Mouse (Mus musculus): ENCODE data around the gene Slbp. TPM values are rescaled to one million over a fixed set of nuclear protein-coding genes. Genes with fewer than 3 reads are reported as not detected.

Gene Slbp
- polyA plus RNA-seq, 1 experiment from 2014 or later = 129 TPM

DNA sequence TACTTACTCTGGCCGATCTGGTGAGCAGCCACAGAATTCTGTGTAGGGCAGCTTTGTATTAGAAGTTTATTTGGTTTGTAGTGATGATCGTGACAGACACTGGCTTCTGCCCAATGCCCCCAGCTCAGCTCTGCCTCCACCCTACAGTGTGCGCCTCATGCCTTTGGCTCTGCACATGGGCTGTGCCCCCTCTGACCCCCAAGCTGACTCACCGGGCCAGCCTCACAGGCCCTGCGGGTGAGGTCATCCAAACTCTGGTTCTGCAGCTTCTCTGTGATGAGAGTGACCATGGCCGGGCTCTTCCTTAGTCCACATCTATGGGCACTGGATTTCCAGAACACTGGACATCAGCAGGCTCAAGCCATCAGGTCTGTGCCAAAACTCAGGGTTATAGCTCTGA is 38.0 kb downstream of the Slbp start:
- Histone ChIP-seq H3K9ac (replicated peaks) (no peak overlapping the region), H3K9me3 (no peaks in the 10 kb centered on the region), H3K27me3 (no peaks in the 10 kb centered on the region), H3K4me1 (no peaks in the 10 kb centered on the region), H3K36me3 (peaks cover 10% of the 10 kb centered on the region; the same call in 1 of the 2 replicates), H3K4me2 (replicated peaks) (no peak overlapping the region), H3K27ac (replicated peaks) (no peak overlapping the region), H3K4me3 (no peak overlapping the region)
- WGBS = 86% methylated on average over 6 of the region's 6 CpGs
- no peak for ATAC-seq (replicated peaks)

DNA sequence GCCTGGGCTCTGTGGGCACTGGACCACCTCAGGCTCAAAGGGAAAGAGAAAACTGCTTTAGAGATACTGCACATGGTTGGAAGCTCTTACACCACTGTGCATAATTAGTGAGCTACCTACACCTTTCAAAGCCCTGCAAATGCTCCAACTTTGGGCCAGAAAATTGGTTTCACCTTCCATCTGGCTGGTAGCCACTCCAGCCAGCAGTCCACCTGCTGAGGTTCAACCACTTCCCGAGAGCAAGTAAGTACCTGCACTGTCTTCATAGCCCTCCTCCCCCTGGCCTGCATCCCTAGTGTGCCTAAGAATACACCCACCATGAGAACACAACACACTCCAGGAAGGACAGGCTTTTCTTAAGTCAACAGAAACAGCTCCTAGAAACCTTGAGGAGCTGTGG is 40.6 kb downstream of the Slbp start:
- Histone ChIP-seq H3K4me2 (replicated peaks) (no peak overlapping the region), H3K27me3 (no peaks in the 10 kb centered on the region), H3K4me1 (no peaks in the 10 kb centered on the region), H3K4me3 (no peak overlapping the region), H3K9me3 (no peaks in the 10 kb centered on the region), H3K27ac (replicated peaks) (no peak overlapping the region), H3K9ac (replicated peaks) (no peak overlapping the region), H3K36me3 (peaks cover 25% of the 10 kb centered on the region)
- 90% methylated on average over 1 of the region's 1 CpGs for WGBS
- ATAC-seq (replicated peaks) = no peak

DNA sequence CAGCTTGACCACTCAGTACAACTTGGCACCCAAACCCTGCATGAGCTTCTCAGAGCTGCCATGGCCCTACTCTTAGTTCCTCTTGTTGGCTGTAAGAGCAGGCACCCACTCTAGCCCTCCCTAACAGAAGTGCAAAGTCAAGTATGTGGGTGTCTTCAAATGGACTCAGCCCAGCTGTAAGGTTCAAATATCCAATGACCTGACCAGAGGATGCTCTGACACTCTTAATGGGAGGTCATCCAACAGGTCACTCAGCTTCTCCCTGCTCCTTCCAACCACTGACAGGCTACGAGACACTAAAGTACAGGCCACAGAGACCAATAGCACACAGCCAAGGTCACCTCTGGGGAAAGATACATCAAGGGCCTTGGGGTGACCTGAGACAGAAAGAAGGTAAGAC is 43.1 kb downstream of the Slbp start:
- peaks cover 23% of the 10 kb centered on the region for H3K36me3 ChIP-seq
- WGBS = 90% methylated on average over 1 of the region's 1 CpGs
- ATAC-seq (replicated peaks) = no peak

DNA sequence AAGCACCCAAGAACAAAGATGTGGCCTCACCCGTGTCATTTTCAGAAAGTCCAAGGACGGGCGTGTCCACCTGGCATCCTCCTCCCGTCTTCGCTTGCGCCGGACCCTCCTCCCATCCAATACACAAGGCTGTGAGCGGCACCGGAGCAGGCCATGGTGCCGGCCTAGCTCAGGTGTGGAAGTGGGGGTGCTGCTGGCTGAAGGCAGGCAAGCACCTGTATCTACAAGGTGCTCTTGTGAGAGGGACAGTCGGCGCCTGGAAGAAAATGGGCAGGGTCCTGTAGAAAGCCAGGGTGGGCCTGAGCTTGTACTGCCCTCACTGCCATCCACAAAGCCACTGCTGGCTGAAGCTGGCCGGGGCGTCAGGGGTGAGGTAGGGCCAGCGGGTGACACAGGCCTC is 44.9 kb downstream of the Slbp start:
- Histone ChIP-seq H3K36me3 (peaks cover 22% of the 10 kb centered on the region), H3K27me3 (no peaks in the 10 kb centered on the region), H3K9ac (replicated peaks) (no peak overlapping the region), H3K4me3 (no peak overlapping the region), H3K27ac (replicated peaks) (no peak overlapping the region), H3K4me1 (no peaks in the 10 kb centered on the region), H3K9me3 (no peaks in the 10 kb centered on the region), H3K4me2 (replicated peaks) (no peak overlapping the region)
- ATAC-seq (replicated peaks) = no peak
- 96% methylated on average over 15 of the region's 15 CpGs for WGBS

More for the DNA sequence above, 43.1 kb downstream of the Slbp start:
- H3K9me3 ChIP-seq = no peaks in the 10 kb centered on the region
- no peak overlapping the region for H3K27ac ChIP-seq (replicated peaks)
- H3K4me3 ChIP-seq = no peak overlapping the region
- H3K4me1 ChIP-seq = no peaks in the 10 kb centered on the region
- H3K9ac ChIP-seq (replicated peaks) = no peak overlapping the region
- no peaks in the 10 kb centered on the region for H3K27me3 ChIP-seq
- H3K4me2 ChIP-seq (replicated peaks) = no peak overlapping the region

DNA sequence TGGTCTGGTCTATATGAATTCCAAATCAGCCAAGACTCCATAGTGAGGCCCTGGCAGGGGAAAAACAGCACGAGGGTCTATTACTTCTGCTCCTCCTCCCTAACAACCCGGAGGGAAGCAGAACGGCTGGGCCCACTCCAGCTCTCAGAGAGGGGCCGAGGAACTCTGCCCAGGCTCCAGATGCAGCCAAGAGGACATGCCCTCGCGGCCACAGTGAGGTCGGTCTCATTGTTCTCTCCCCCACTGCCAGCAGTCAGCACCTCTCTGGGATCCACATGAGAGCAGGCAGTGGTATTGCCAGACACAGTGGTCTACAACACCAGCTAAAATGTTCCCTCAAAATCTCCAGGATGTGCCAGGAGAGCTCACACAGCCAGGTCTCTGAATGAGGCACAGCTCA is 45.7 kb downstream of the Slbp start:
- Histone ChIP-seq H3K27me3 (no peaks in the 10 kb centered on the region), H3K4me1 (no peaks in the 10 kb centered on the region), H3K9me3 (no peaks in the 10 kb centered on the region), H3K36me3 (peaks cover 22% of the 10 kb centered on the region), H3K4me2 (replicated peaks) (no peak overlapping the region), H3K4me3 (no peak overlapping the region), H3K27ac (replicated peaks) (no peak overlapping the region), H3K9ac (replicated peaks) (no peak overlapping the region)
- WGBS = 77% methylated on average over 7 of the region's 7 CpGs
- no peak for ATAC-seq (replicated peaks)

DNA sequence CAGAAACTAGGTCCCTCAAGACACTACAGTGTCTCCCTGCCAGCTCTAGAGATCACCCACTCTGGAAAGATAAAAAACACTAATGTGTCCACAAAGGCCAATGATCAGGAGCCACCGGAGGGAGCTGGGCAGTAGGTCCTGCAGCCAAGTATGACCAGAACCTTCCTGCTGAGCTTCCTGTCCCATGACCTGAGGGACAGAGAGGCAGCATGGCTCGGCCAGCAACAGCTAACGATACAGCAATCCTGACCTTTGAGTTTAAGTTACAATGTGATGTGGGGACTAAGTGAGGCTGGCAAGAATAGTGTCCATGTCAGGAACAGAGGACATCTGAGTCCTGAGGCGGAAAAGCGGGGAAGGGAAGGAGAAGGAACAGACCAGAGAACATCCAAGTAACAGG is 47.1 kb downstream of the Slbp start:
- no peaks in the 10 kb centered on the region for H3K4me1 ChIP-seq
- 92% methylated on average over 5 of the region's 5 CpGs for WGBS

DNA sequence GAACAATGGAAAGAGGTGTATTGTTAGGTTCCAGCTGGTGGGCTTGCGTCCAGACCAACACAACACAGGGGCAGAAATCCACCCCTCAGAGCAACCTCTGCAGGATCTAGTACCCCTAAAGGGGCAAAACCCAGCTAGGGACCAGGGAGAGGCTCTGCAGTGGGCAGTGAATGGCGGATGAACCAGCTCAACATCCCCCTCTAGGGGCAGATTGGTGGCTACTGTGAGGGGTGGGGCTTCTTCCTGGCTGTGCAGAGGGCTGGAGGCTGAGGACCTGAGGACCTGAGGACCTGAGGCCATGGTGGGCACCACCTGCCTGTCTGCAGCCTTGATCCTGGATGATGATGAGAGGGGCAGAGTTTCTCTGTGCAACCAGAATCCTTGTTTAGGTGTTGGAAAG is 58.8 kb downstream of the Slbp start:
- H3K4me1 ChIP-seq = no peaks in the 10 kb centered on the region
- H3K36me3 ChIP-seq = no peaks in the 10 kb centered on the region
- WGBS = 30% methylated on average over 2 of the region's 2 CpGs
- no peaks in the 10 kb centered on the region for H3K27me3 ChIP-seq
- H3K9me3 ChIP-seq = no peaks in the 10 kb centered on the region
- H3K9ac ChIP-seq (replicated peaks) = no peak overlapping the region
- no peak for ATAC-seq (replicated peaks)
- no peak overlapping the region for H3K27ac ChIP-seq (replicated peaks)
- no peak overlapping the region for H3K4me3 ChIP-seq
- no peak overlapping the region for H3K4me2 ChIP-seq (replicated peaks)

More for the DNA sequence above, 47.1 kb downstream of the Slbp start:
- H3K4me2 ChIP-seq (replicated peaks) = no peak overlapping the region
- no peak for ATAC-seq (replicated peaks)
- H3K4me3 ChIP-seq = no peak overlapping the region
- no peak overlapping the region for H3K9ac ChIP-seq (replicated peaks)
- H3K27ac ChIP-seq (replicated peaks) = no peak overlapping the region
- H3K9me3 ChIP-seq = no peaks in the 10 kb centered on the region
- peaks cover 25% of the 10 kb centered on the region for H3K36me3 ChIP-seq
- H3K27me3 ChIP-seq = no peaks in the 10 kb centered on the region

DNA sequence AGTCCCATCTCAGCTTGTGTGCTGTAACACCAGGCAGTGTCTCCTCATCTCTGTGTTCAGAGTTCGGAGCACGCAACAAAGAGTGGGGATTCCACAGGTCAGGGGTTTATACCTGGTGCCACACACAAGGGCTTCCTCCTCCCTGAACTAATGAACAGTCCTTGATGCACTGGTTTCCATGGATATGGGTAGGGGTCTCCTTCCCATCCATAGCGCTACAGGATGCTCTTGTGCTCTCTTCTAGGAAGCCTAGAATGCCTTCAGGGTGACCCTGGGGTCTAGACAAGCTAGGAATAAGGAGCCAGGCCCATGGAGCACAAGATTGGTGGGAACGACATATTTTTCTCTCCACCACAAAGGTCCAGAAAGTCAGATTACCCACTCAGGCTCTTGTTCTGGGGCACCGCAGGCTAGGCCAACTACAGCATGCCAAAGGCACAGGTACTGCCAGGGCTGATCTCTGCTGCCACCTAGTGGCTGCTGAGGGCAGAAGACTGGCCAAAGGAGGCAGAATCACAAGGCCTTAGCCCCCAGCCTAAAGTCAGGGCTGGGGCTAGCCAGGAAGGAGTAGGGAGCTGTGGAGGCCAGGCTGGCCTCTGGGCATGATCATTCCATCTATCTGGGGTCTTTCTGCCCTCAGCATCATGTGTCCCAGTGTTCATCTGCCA is 63.0 kb downstream of the Slbp start:
- Histone ChIP-seq H3K9me3 (no peaks in the 10 kb centered on the region), H3K27me3 (no peaks in the 10 kb centered on the region), H3K9ac (replicated peaks) (no peak overlapping the region), H3K4me3 (no peak overlapping the region), H3K4me1 (no peaks in the 10 kb centered on the region), H3K4me2 (replicated peaks) (no peak overlapping the region), H3K36me3 (no peaks in the 10 kb centered on the region), H3K27ac (replicated peaks) (no peak overlapping the region)
- 72% methylated on average over 5 of the region's 5 CpGs for WGBS
- peak; percentile 67 for ATAC-seq (replicated peaks)

DNA sequence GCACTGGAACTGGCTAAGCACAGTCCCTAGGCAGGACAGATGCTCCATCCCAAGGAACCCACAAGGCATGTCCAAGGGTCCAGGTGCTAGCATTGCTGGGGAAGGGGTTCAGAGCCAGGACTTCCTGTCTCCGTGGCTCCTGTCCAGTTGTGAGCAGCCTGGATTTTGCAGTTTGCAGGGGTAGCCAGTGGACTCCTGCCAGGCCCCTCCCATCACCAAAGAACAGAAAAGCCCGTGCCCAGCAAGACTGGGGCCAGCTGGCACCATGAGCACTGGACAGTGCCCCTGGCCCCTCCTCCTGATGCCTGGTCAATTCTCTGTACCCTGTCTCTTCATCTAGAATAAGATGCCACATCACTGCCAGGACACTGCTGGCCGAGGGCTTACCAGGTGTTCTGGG is 64.3 kb downstream of the Slbp start:
- no peak for ATAC-seq (replicated peaks)
- Histone ChIP-seq H3K27ac (replicated peaks) (no peak overlapping the region), H3K27me3 (no peaks in the 10 kb centered on the region), H3K36me3 (no peaks in the 10 kb centered on the region), H3K4me3 (no peak overlapping the region), H3K4me1 (no peaks in the 10 kb centered on the region), H3K4me2 (replicated peaks) (no peak overlapping the region), H3K9me3 (no peaks in the 10 kb centered on the region), H3K9ac (replicated peaks) (no peak overlapping the region)
- 70% methylated on average over 3 of the region's 3 CpGs for WGBS

DNA sequence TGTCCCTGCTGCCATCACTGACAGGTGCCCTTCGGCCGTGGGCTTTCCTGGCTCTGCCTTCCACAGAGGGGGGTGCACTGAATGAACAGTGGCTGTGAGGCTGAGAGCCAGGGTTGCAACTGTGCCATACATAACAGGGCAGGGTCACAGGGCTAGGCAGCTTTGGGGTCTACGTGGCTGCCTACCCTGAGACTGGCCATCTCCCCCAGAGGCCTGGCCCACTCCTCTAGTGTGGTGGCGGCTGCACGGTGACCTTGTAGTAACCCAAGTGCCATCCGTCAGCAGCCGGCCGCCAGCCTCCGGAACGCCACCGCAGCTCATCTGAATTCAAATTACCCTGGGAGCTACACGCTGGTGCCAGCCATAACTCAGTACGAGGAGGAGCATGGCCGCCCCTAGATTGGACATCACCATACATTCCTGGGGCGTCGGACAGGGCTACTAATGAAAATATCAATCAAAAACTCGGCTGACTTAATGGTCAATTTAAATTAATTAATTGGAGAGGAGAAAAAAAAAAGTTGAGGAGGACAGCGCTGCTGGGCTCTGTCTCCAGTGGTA is 64.8 kb downstream of the Slbp start:
- no peaks in the 10 kb centered on the region for H3K27me3 ChIP-seq
- H3K4me3 ChIP-seq = no peak overlapping the region
- no peaks in the 10 kb centered on the region for H3K4me1 ChIP-seq
- no peaks in the 10 kb centered on the region for H3K9me3 ChIP-seq
- no peaks in the 10 kb centered on the region for H3K36me3 ChIP-seq
- no peak overlapping the region for H3K4me2 ChIP-seq (replicated peaks)
- H3K9ac ChIP-seq (replicated peaks) = no peak overlapping the region
- WGBS = 76% methylated on average over 18 of the region's 18 CpGs
- H3K27ac ChIP-seq (replicated peaks) = no peak overlapping the region
- no peak for ATAC-seq (replicated peaks)

Other genes with a start within 250 kb of the Slbp start
- gene Nkx1-1, start 218.6 kb downstream of the Slbp start, polyA plus RNA-seq (2015; fragmentation: Nextera tagmentation; extraction: Ambion mirVana) = not detected in 2 replicates
- 44.0 and 47.8 TPM in 2 replicates for gene Fam53a, start 22.9 kb downstream of the Slbp start, polyA plus RNA-seq (2015; fragmentation: Nextera tagmentation; extraction: Ambion mirVana)
- gene Gm9903, start 22.6 kb downstream of the Slbp start, polyA plus RNA-seq (2015; fragmentation: Nextera tagmentation; extraction: Ambion mirVana) = 0.60 and 0.75 TPM in 2 replicates
- gene Tacc3, start 5.6 kb upstream of the Slbp start, polyA plus RNA-seq (2015; fragmentation: Nextera tagmentation; extraction: Ambion mirVana) = 91.5 and 98.2 TPM in 2 replicates
- 31.0 and 35.0 TPM in 2 replicates for gene Tmem129, start 5.8 kb upstream of the Slbp start, polyA plus RNA-seq (2015; fragmentation: Nextera tagmentation; extraction: Ambion mirVana)
- gene Fgfr3, start 69.1 kb upstream of the Slbp start, polyA plus RNA-seq (2015; fragmentation: Nextera tagmentation; extraction: Ambion mirVana) = 32.9 and 44.3 TPM in 2 replicates
- gene Letm1, start 130.2 kb upstream of the Slbp start, polyA plus RNA-seq (2015; fragmentation: Nextera tagmentation; extraction: Ambion mirVana) = 69.5 and 72.3 TPM in 2 replicates
- gene Nsd2, start 168.2 kb upstream of the Slbp start, polyA plus RNA-seq (2015; fragmentation: Nextera tagmentation; extraction: Ambion mirVana) = 90.4 and 92.3 TPM in 2 replicates

All from forebrain, embryonic 15.5 days (tissue).